Mouse (Mus musculus) small intestine, adult 2 months (tissue): Measurements from ENCODE around the gene Bcl2.

ENCODE experiments used
- CTCF ChIP-seq: fragments of 200-500 bp; IDR thresholded peaks from 2 replicates; pipeline ENCODE4 v1.5.1; 2012; ENCODE audit warnings: low read depth, mild to moderate bottlenecking, control low read depth, inconsistent platforms, low read length, moderate library complexity, mixed read lengths; ENCODE audit not compliant: insufficient replicate concordance, insufficient read length; ENCODE audit errors: extremely low read depth
- POLR2A ChIP-seq: fragments of 200-500 bp; IDR thresholded peaks from 2 replicates; pipeline ENCODE4 v1.6.1; 2012; ENCODE audit warnings: low read depth, mild to moderate bottlenecking, control low read depth, inconsistent platforms, low read length, moderate library complexity

DNA sequence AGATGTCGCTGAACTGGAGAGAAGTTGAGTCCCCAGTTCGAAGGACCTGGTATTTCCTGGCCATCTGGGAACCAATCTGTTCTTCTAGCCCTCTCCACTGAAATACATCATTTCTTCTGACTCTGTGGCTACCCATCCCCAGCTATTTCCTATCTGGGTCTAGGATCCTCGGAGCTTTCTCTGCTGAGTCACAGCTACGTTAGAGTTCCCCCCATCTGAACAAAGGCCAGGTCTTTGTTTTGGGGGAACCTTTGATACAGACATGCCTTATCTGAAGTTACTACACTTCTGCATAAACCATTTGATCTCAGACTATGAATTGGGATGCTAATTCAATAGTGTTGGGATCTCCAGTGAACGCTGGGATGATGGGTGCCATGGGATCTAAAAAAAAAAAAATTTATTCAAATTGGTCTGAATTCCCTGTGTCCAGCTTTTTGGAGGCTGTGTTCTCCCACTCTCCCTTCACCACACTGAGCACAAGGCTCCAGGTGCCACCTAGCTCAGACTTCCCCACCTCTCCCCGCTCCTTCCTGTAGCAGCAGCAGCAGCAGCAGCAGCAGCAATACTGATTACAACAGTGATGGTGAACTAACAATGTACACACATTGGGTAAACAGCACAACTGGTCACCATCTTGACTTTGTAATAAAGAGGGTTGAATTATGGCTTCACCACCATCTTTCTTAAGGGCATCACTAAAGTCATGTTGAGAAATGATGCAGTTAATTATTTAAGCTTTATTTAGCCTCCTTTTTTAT lies 34.7 kb upstream of the Bcl2 start:
- TF ChIP-seq POLR2A (no peak), CTCF (no peak)
